Mouse (Mus musculus) liver, adult 2 months (tissue): ENCODE results near the gene G430095P16Rik.
A peak's percentile ranks its signal among the peaks of the same experiment; 100 is the strongest.

Experiments used
- CTCF ChIP-seq: fragments of 200-500 bp; IDR thresholded peaks from 2 replicates; pipeline ENCODE4 v1.5.1; 2011; ENCODE audit warnings: low read depth, low read length, control low read depth
- POLR2A ChIP-seq: fragments of 200-500 bp; IDR thresholded peaks from 2 replicates; pipeline ENCODE4 v1.6.1; 2011; ENCODE audit warnings: low read length, control low read depth; ENCODE audit not compliant: insufficient read depth; ENCODE audit errors: extremely low read depth

DNA sequence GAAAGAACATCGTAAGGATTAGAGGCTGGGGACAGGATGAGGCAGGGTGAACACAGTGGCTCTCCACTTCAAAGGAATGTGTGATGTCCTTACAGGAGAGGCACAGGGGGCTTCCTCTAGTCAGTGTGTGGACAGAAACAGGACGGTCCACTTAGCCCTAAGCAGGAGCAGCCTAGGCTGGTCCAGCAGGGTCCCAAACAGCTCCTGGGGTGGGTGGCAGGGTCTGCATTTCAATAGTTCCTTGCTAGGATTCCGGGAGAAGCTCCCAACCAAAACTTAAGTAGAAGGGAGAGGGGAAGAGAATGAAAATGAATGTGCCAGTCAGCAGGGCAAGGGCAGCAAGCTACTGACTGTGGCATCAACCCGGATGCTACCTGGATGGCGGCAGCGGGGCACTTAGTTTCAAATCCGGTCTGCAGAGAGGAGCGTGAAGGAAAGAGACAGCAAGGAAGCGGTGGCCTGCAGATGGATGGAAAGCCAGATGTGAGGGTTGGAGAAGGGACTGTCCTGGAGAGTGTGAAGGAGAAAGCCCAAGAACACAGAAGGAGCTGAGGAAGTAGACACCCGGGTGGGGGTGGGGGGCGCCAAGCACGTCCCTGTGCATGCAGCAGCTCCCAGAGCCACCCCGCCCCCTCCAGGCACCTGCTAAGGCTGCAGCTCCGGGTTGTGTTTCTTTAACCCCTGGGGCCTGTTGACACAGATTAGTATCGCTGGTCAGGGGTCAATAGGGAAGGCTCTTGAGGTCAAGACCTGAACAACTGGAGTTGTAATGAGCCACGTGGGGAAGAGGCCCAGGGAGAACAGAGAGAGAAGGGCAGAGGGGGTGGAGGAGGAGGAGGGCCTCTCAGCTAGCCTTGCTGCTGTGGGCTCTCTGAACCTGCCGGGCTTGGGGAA lies 22.5 kb downstream of the G430095P16Rik start:
- TF ChIP-seq CTCF (peak; percentile 26; the same call in 1 of the 2 replicates), POLR2A (no peak)
